Mouse (Mus musculus) megakaryocyte, embryonic 14.5 days (primary cell): ENCODE measurements around the gene Olfr98.

Source experiments
- FLI1 ChIP-seq: IDR thresholded peaks from 2 replicates; pipeline ENCODE4 v1.6.1; 2012; ENCODE audit warnings: low read length, inconsistent platforms, mixed read lengths
- GATA1 ChIP-seq: IDR thresholded peaks from 3 replicates; pipeline ENCODE4 v1.6.1; 2012; ENCODE audit warnings: mixed read lengths, low read length, inconsistent platforms, borderline replicate concordance

- TF ChIP-seq FLI1 (no peak), GATA1 (no peak)
These were observed 43.7 kb downstream of the Olfr98 start, which contains the start of gene Olfr96 for GRCm38 (mm10) chr17:37219846-37220245.
